Mouse (Mus musculus) heart, postnatal 0 days (tissue): ENCODE measurements around the gene H2afy.

Source experiments
- CTCF ChIP-seq: IDR thresholded peaks from 2 replicates; pipeline ENCODE4 v1.5.1; 2016; ENCODE audit warnings: antibody characterized with exemption, control low read depth, low read depth
- EP300 ChIP-seq: IDR thresholded peaks from 2 replicates; pipeline ENCODE4 v1.6.1; 2016; ENCODE audit warnings: antibody characterized with exemption, low read depth

DNA sequence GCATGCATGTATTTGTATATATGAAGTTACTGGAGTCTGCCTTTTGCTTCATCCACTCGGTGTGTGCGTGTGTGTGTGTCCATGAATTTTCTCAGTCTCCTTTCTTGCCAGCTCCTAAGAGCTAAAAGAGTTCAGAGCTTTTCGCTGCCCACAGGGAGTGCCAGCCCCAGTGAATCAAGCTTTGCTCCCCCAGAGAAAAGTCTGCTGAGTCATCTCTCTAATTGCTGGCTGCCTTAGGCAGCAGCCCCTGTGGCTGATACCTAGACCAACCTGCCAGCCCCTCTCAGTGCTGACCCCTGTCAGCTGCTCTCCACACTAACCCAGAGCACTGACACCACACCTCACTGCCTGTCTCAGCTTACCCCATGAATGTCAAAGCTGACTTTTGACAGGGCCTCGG is 107.2 kb downstream of the H2afy start:
- no peak for TF ChIP-seq CTCF
- TF ChIP-seq EP300 = no peak
